Mouse (Mus musculus) neural tube, embryonic 12.5 days (tissue): ENCODE results near the gene Efhd1. TPM values are rescaled to one million over a fixed set of nuclear protein-coding genes. Genes with fewer than 3 reads are reported as not detected.

Source experiments
- ATAC-seq: fragments of 200-750 bp; cut with Nextera tagmentation; 2 replicates; pipeline ENCODE4 v1.8.0; 2017; ENCODE audit warnings: low read depth, mild to moderate bottlenecking, moderate TSS enrichment, moderate library complexity; ENCODE audit not compliant: low FRiP score
- H3K27ac ChIP-seq: fragments of 300-500 bp; sonication (generic); 2 replicates; pipeline ENCODE4 v1.5.1; 2016
- H3K27me3 ChIP-seq: fragments of 300-500 bp; sonication (generic); replicated peaks from 2 replicates; pipeline ENCODE4 v1.6.1; 2016; ENCODE audit warnings: mild to moderate bottlenecking
- H3K36me3 ChIP-seq: fragments of 300-500 bp; sonication (generic); 2 replicates; pipeline ENCODE4 v1.6.1; 2016; ENCODE audit warnings: mild to moderate bottlenecking
- H3K4me1 ChIP-seq: fragments of 300-500 bp; sonication (generic); 2 replicates; pipeline ENCODE4 v1.6.1; 2016
- H3K4me2 ChIP-seq: fragments of 300-500 bp; sonication (generic); replicated peaks from 2 replicates; pipeline ENCODE4 v1.6.1; 2016; ENCODE audit warnings: mild to moderate bottlenecking
- H3K4me3 ChIP-seq: fragments of 300-500 bp; sonication (generic); 2 replicates; pipeline ENCODE4 v1.5.1; 2016
- H3K9ac ChIP-seq: fragments of 300-500 bp; sonication (generic); 2 replicates; pipeline ENCODE4 v1.6.1; 2016; ENCODE audit warnings: mild to moderate bottlenecking
- H3K9me3 ChIP-seq: fragments of 300-500 bp; sonication (generic); 2 replicates; pipeline ENCODE4 v1.6.1; 2016; ENCODE audit warnings: mild to moderate bottlenecking
- WGBS: fragments of 180-500 bp; shearing (Covaris S2); methylation state at CpG from one replicate; pipeline ENCODE4 v1.1.7; 2016; 5-methylcytosine and 5-hydroxymethylcytosine counted together
- polyA plus RNA-seq: library from polyadenylated mRNA; unstranded; fragments of >200 nt; fragmentation: Nextera tagmentation; extraction: Ambion mirVana; gene quantifications from 2 replicates; pipeline ENCODE4 v1.2.1, GENCODE M21; 2016

The Efhd1 gene
- polyA plus RNA-seq, 1 experiment from 2014 or later, result 0.84 TPM

- Histone ChIP-seq H3K27me3 (peaks cover 19% of the 10 kb centered on the region), H3K36me3 (no peaks in the 10 kb centered on the region), H3K4me1 (peaks cover 13% of the 10 kb centered on the region), H3K9ac (no peak overlapping the region), H3K27ac (no peak overlapping the region), H3K4me2 (no peak overlapping the region), H3K9me3 (no peaks in the 10 kb centered on the region), H3K4me3 (no peak overlapping the region)
- WGBS, result 71% methylated on average over 3 of the region's 3 CpGs
- ATAC-seq, result no peak
Observed at GRCm38 (mm10) chr1:87272462-87272861, 8.3 kb downstream of the Efhd1 start.

DNA sequence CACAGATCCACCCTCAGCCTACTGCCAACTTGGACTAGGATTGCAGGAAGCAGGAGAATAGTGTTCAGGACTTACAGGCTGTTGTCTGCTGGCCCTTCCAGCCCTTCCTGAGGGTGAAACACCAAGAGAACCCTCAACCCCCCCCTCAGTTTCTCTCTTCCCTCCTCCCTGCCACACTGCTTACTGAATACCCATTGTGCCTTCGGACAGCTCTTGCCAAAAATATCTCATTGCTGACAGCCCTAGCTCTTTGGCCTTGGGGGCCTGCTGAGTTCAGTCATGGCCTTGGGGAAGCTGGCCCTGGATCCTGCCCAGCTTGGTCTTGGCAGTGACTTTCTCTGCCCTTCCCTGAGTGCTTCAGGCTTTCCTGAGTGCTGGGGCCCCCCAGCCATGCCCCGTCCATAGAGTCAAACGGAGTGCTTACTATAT lies 9.4 kb downstream of the Efhd1 start:
- peaks cover 8% of the 10 kb centered on the region; the same call in 1 of the 2 replicates for H3K27me3 ChIP-seq
- H3K4me3 ChIP-seq, result no peak overlapping the region
- peaks cover 13% of the 10 kb centered on the region for H3K4me1 ChIP-seq
- H3K4me2 ChIP-seq, result no peak overlapping the region
- no peak overlapping the region for H3K9ac ChIP-seq
- no peaks in the 10 kb centered on the region for H3K36me3 ChIP-seq
- 82% methylated on average over 3 of the region's 3 CpGs for WGBS
- H3K27ac ChIP-seq, result no peak overlapping the region
- ATAC-seq, result no peak
- H3K9me3 ChIP-seq, result no peaks in the 10 kb centered on the region

DNA sequence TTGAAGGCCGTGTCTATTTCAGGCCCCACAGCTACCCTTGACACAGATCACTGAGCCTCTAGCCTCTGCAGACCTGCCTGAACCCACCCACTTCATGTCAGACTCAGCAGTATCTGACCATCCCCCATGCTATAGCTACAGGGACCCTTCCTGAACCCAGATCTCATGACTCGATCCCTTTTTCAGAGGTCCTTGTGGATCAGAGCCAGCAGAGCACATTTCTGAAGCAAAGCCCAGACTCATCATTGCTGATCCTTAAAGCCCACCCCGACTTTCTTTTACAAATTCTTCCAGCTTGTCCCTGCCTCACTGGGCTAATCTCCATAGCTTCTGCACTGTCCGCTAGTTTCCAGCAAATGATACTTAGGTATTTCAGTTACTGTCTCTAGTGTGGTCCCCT lies 10.0 kb downstream of the Efhd1 start:
- no peak overlapping the region for H3K4me2 ChIP-seq
- ATAC-seq, result no peak
- H3K36me3 ChIP-seq, result no peaks in the 10 kb centered on the region
- H3K4me3 ChIP-seq, result no peak overlapping the region
- no peak overlapping the region for H3K9ac ChIP-seq
- no peak overlapping the region for H3K27ac ChIP-seq
- 82% methylated on average over 4 of the region's 4 CpGs for WGBS
- H3K27me3 ChIP-seq, result peaks cover 5% of the 10 kb centered on the region; the same call in 1 of the 2 replicates
- H3K4me1 ChIP-seq, result peaks cover 13% of the 10 kb centered on the region
- H3K9me3 ChIP-seq, result no peaks in the 10 kb centered on the region

GRCm38 (mm10) chr1:87275151-87275550 lies 11.0 kb downstream of the Efhd1 start:
- Histone ChIP-seq H3K36me3 (no peaks in the 10 kb centered on the region), H3K27me3 (no peaks in the 10 kb centered on the region; the same call in 1 of the 2 replicates), H3K9me3 (no peaks in the 10 kb centered on the region), H3K4me1 (peaks cover 13% of the 10 kb centered on the region), H3K4me3 (no peak overlapping the region), H3K27ac (no peak overlapping the region), H3K4me2 (no peak overlapping the region), H3K9ac (no peak overlapping the region)
- ATAC-seq, result no peak
- WGBS, result 95% methylated on average over 12 of the region's 12 CpGs

- WGBS, result 52% methylated on average over 2 of the region's 2 CpGs
- no peak overlapping the region for H3K4me3 ChIP-seq
- ATAC-seq, result no peak
- H3K9me3 ChIP-seq, result no peaks in the 10 kb centered on the region
- no peak overlapping the region for H3K9ac ChIP-seq
- no peak overlapping the region for H3K4me2 ChIP-seq
- H3K4me1 ChIP-seq, result peaks cover 5% of the 10 kb centered on the region
- H3K27ac ChIP-seq, result no peak overlapping the region
- H3K36me3 ChIP-seq, result no peaks in the 10 kb centered on the region
- no peaks in the 10 kb centered on the region for H3K27me3 ChIP-seq
Observed at GRCm38 (mm10) chr1:87276056-87276455, 11.9 kb downstream of the Efhd1 start.

DNA sequence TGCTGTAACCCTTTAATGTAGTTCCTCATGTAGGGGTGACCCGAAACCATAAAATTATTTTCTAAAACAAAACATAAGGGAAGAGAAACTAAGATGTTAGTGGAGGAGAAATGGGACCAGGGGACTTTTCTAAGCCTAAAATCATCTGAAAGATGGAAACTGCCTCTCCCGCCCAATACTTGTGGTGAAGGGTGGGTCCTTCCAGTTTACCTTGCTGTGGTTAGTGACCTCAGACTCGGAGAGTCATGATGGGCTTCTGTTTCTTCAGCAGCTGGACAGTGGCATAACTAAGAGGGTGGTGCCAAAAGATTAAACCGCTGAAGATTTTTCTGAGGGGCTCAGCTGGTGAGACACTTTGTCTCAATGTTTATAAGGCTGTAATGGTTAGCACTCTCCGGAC lies 16.1 kb downstream of the Efhd1 start:
- no peak overlapping the region for H3K27ac ChIP-seq
- no peaks in the 10 kb centered on the region for H3K4me1 ChIP-seq
- H3K4me2 ChIP-seq, result no peak overlapping the region

GRCm38 (mm10) chr1:87281599-87282412 lies 17.6 kb downstream of the Efhd1 start:
- peaks cover 4% of the 10 kb centered on the region; the same call in 1 of the 2 replicates for H3K9me3 ChIP-seq
- H3K4me3 ChIP-seq, result no peak overlapping the region
- H3K27me3 ChIP-seq, result no peaks in the 10 kb centered on the region
- no peak overlapping the region for H3K9ac ChIP-seq
- H3K27ac ChIP-seq, result no peak overlapping the region
- WGBS, result 14% methylated on average over 20 of the region's 20 CpGs
- no peaks in the 10 kb centered on the region for H3K4me1 ChIP-seq
- peak overlapping the region; percentile 34 for H3K4me2 ChIP-seq
- ATAC-seq, result no peak
- H3K36me3 ChIP-seq, result no peaks in the 10 kb centered on the region

More for the DNA sequence above, 16.1 kb downstream of the Efhd1 start:
- no peak overlapping the region for H3K9ac ChIP-seq
- ATAC-seq, result no peak
- no peaks in the 10 kb centered on the region for H3K36me3 ChIP-seq
- no peaks in the 10 kb centered on the region for H3K9me3 ChIP-seq
- WGBS, result 82% methylated on average over 5 of the region's 5 CpGs
- no peak overlapping the region for H3K4me3 ChIP-seq
- H3K27me3 ChIP-seq, result no peaks in the 10 kb centered on the region

GRCm38 (mm10) chr1:87282413-87282788 lies 18.2 kb downstream of the Efhd1 start:
- 69% methylated on average over 6 of the region's 6 CpGs for WGBS
- H3K27ac ChIP-seq, result no peak overlapping the region

DNA sequence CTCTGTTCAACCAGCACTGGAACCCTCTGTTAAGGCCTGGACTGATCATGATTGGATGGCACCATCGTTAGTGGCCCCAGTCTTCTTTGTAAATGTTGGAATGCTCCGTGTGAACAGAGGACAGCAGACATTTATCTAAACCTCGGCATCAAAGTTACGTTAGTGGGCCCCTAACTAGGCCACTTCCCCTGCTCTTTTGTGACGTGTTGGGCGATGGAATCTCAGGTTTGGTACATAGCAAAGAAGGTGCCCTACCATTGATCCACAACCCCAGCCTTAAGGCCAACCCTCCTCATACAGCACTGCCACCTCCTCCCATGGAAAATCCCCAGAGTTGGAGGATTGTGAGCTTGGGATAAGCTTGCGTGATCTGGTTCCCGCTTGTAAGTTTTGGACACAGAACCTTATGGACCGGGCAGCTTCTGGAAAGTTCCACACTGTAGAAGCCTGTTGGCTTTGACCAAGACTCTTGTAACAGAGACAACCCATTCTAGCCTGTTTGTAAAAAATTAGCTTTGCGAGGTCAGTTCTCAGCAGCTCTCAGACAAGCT lies 19.3 kb downstream of the Efhd1 start:
- no peaks in the 10 kb centered on the region for H3K36me3 ChIP-seq

More at GRCm38 (mm10) chr1:87282413-87282788, 18.2 kb downstream of the Efhd1 start:
- Histone ChIP-seq H3K27me3 (no peaks in the 10 kb centered on the region), H3K9me3 (peaks cover 4% of the 10 kb centered on the region; the same call in 1 of the 2 replicates), H3K4me1 (no peaks in the 10 kb centered on the region), H3K4me3 (no peak overlapping the region), H3K9ac (no peak overlapping the region), H3K36me3 (no peaks in the 10 kb centered on the region), H3K4me2 (no peak overlapping the region)
- no peak for ATAC-seq

GRCm38 (mm10) chr1:87287105-87287504 lies 22.9 kb downstream of the Efhd1 start:
- no peaks in the 10 kb centered on the region for H3K36me3 ChIP-seq
- H3K4me3 ChIP-seq, result no peak overlapping the region
- H3K27me3 ChIP-seq, result no peaks in the 10 kb centered on the region
- WGBS, result 59% methylated on average over 2 of the region's 2 CpGs
- no peak for ATAC-seq
- H3K27ac ChIP-seq, result no peak overlapping the region
- peaks cover 4% of the 10 kb centered on the region; the same call in 1 of the 2 replicates for H3K9me3 ChIP-seq
- H3K9ac ChIP-seq, result no peak overlapping the region
- H3K4me2 ChIP-seq, result no peak overlapping the region
- no peaks in the 10 kb centered on the region for H3K4me1 ChIP-seq

More for the DNA sequence above, 19.3 kb downstream of the Efhd1 start:
- Histone ChIP-seq H3K4me2 (no peak overlapping the region), H3K4me3 (no peak overlapping the region), H3K27me3 (no peaks in the 10 kb centered on the region), H3K9me3 (peaks cover 4% of the 10 kb centered on the region; the same call in 1 of the 2 replicates), H3K27ac (no peak overlapping the region), H3K4me1 (no peaks in the 10 kb centered on the region), H3K9ac (no peak overlapping the region)
- 85% methylated on average over 10 of the region's 10 CpGs for WGBS
- ATAC-seq, result no peak

DNA sequence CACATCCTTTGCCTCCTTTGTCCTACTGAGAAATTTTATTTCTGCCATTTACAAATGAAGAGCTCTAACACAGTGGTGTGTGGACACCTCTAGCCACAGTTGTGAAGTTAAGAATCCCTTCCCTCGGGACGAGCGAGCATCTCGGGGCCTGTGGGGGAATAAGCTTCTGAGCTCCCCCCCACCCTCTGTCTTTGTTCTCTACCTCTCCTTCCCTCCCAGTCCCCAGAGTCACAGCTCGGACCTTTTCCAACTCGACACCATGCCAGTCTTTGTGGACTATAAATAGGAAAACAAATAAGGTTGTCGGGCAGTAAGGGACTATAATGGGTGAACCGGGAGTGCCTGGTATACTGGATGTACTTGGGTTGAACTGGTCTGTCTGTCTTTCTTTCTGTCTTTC lies 27.3 kb downstream of the Efhd1 start:
- 64% methylated on average over 8 of the region's 8 CpGs for whole genome bisulfite sequencing
- H3K27ac ChIP-seq, result no peak overlapping the region
- no peak for ATAC-seq
- no peak overlapping the region for H3K4me2 ChIP-seq
- no peaks in the 10 kb centered on the region for H3K4me1 ChIP-seq
- H3K9ac ChIP-seq, result no peak overlapping the region
- H3K4me3 ChIP-seq, result no peak overlapping the region
- H3K36me3 ChIP-seq, result no peaks in the 10 kb centered on the region
- no peaks in the 10 kb centered on the region for H3K9me3 ChIP-seq
- H3K27me3 ChIP-seq, result no peaks in the 10 kb centered on the region

DNA sequence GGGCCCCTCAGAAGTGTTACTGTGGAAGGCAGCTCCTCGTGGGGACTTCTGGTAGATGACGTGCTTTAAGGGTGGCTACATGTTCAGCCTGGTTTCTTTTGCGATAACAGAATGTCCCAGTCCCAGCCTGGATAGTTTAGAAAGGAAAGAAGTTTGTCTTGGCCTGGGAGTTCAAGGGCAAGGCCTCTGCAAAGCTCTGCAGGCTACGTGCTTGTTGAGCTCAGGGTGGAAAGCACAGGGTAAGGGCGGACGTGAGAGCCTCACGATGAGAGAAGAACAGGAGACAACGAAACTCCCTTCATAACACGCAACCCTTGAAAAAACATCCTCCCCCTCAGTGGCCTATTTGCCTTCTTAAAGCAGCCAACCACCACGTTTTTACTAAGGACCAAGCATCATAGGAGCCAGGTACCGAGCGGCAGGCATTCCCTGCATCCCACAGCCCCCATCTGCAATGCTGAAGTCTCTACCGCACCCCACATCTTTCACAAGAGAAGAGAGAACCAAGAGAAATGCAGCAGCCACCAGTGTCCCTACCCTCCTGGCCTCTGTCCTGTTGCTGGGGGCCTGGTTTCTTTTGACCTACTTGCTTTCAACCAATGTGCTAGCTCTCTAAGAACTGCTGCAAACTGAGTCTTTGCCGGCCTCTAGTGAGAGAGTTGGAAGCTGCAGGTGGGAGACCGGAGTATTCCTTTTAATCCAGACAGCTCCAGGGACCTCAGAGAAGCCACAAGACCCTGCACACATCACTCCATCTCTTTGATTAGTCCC lies 28.4 kb downstream of the Efhd1 start:
- WGBS, result 67% methylated on average over 15 of the region's 15 CpGs
- no peak overlapping the region for H3K27ac ChIP-seq
- no peak overlapping the region for H3K9ac ChIP-seq
- H3K9me3 ChIP-seq, result no peaks in the 10 kb centered on the region
- no peaks in the 10 kb centered on the region for H3K4me1 ChIP-seq
- H3K27me3 ChIP-seq, result no peaks in the 10 kb centered on the region
- H3K4me3 ChIP-seq, result no peak overlapping the region
- H3K4me2 ChIP-seq, result no peak overlapping the region
- no peak for ATAC-seq
- no peaks in the 10 kb centered on the region for H3K36me3 ChIP-seq
